Mouse (Mus musculus): ENCODE results near the gene Sufu.

Gene Sufu

DNA sequence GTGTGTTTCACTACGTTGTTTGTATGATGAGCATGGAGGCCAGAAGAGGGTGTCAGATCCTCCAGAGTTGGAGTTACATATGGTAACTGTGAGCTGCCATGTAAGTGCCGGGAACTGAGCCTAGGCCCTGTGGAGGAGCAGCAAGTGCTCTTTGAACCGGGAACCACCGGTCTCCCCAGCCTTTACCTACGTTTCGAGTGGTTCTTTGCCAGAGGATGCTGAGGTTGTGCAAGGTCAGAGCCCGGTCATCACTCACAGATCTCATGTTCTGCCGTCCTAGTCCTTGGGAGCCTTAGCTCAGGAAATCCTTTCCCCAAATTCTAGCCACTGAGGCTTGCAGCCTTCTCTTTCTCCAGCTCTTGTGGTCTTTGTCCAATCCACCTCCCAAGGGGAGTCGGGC lies 37.5 kb downstream of the Sufu start:
- no peak for DNase-seq

GRCm38 (mm10) chr19:46434591-46434990 lies 37.9 kb downstream of the Sufu start:
- DNase-seq: no peak

DNA sequence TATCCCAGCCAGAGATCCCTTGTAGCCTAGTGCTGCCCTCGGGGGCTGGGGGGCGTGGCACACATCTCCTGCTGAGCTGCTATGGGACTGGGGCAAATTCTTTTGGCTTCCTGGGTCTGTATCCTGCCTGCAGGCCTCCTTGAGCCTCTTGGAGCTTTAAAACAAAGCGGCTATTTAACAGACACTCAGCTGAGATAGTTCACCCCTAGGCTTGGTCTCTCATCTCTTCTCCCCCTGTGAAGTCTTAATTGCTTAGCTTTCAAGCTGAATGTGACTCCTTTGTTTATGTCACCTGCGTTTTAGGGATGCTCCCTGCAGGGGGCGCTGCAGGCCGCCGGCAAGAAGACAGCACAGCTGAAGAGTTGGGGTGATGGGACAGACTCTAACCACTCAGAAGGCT lies 38.8 kb downstream of the Sufu start:
- DNase-seq: peak; percentile 55

DNA sequence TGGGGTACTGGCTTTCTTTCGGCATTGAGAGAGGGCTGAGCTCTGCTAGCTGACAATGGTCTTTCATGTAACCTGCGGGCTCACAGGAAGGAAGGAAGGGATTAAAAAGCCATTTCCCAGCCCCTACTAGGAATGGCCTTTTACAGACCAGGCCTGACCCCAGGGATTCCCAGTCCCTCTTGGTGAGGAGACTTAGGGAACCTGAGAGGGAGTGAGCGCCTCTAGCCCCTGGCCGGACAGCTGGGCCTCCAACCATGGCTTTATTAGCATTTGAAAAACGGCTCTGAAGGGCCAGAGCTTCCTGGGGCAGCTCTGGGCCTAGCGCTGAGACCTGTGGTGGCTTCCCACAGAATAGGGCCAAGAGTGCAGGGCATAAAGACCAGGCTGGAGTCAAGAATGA lies 46.8 kb downstream of the Sufu start:
- DNase-seq: no peak

DNA sequence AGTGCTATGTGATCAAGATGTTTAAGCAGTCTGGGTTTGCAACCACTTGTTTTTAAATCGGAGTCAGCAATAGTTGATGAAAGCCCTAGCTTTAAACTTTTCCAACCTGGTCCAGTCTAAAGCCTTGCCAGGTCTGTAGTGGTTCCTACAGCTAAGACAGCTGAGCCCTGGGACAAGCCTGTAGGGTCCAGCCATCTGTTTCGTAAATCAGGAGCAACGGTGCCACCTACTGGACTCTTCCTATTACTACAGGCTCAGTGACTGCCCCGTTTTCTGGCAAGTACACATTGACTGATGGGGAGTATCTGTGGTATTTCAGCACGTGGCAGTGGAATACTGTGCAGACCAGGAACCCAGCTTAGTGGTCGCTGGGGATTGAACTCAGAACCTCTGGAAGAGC lies 47.5 kb downstream of the Sufu start:
- DNase-seq: peak; percentile 79

DNA sequence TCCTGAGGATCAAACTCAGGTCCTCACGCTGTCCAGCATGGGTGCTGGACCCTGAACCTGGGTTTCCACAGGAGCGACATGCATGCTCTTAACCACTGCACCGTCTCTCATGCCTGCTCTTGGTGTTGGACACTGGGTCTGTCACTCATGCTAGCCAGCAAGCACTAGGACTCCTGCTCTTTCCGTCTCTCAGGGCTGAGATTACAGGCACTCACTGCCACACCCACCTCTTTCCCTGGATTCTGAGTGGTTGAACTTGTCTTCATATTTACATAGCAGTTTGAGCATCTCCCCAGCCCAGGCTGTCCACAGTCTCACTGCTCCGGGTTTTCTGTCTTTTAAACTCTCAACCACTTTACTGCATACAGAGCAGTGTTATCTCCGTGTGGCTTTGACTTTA lies 48.9 kb downstream of the Sufu start:
- DNase-seq: no peak

GRCm38 (mm10) chr19:46446436-46447020 lies 49.8 kb downstream of the Sufu start:
- DNase-seq: no peak

- DNase-seq: no peak
These were observed 50.4 kb downstream of the Sufu start for GRCm38 (mm10) chr19:46447110-46447509.

GRCm38 (mm10) chr19:46447911-46448310 lies 51.2 kb downstream of the Sufu start:
- DNase-seq: no peak

DNA sequence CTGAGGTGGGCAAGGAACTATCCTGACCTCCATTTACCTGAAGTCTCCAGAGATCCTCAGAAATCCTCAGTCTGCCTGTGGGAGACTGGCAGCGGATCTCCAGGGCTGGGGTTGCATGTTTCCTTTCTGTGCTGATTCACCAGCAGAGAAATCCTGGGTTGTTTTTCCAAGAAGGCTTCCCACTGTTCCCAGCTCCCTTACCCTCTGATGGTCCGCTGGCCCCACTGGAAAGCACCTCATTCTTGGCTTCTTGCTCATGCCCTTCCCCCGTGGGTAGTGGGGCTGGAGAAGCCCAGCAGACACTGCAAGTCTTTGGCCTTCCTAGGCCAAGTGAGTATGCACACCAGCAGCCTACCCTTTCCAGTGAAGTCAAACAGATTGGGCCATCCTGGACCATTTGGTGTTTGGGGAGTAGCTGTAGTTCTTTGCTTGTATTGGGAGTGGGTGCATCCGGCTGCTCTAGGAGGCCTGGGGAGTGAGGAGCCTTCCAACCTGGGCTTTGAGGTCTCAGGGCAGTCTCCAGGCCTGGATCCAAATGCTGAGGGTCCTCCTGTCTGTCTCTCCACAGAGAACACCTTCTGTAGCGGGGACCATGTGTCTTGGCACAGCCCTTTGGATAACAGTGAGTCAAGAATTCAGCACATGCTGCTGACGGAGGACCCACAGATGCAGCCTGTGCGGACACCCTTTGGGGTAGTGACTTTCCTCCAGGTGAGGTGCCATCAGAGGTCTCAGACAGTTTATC lies 52.7 kb downstream of the Sufu start:
- DNase-seq: no peak

DNA sequence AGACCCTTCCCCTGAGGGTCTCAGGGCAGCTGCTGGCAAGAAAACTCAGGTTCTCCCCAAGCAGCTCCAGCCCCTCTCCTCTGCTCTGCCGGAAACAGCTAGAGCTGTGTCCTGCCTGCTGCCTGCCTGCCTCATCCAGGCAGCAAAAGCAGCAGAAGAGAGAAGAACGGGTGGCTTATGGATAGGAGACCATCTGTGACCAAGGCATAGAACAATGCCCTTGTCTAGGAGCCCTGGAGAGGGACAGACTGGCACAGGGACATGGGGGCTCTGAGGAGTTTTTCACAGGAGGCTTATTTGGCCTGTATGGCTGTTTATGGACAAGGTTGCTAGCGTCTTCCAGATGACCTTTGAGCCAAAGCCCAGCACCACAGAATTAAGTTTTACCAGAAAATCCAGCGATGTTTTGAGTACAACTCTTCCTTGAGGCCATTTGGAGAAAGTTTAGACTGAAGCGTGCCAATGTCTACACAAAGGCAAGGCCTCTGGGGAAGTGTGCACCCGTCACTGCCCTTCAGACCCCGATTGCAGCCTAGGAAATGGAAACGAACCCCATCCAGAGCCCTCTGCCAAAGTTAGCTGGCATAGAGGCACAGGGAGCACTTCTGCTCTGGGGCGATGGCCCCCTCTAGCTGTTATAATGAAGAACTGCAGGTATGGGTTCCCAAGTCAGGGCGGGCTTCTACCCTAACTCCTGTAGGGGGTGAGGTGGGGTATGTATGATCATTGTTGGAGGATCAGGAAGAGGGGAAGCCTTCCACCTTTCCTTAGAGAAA lies 55.5 kb downstream of the Sufu start:
- peak; percentile 62 for DNase-seq

DNA sequence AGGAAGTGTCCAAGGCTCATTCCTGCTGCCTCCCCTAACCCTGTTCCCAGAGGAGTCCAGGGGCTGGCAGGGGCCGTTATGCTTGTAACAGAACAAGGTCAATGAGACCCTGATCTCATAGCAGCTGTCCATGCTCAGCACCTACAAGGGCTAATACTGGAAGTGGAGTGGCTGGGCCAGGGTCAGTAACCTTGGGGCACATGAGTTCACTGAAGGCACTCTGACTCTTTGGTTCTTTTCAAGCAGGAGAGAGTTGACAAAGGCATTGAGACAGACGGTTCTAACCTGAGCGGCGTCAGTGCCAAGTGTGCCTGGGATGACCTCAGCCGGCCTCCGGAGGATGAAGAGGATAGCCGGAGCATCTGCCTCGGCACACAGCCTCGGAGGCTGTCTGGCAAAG lies 56.2 kb downstream of the Sufu start:
- DNase-seq: no peak

GRCm38 (mm10) chr19:46454126-46454880 lies 57.6 kb downstream of the Sufu start:
- DNase-seq: peak; percentile 44

- DNase-seq: peak; percentile 46
These were observed 58.3 kb downstream of the Sufu start for GRCm38 (mm10) chr19:46455032-46455431.

- DNase-seq: no peak
These were observed 58.9 kb downstream of the Sufu start for GRCm38 (mm10) chr19:46455556-46455955.

GRCm38 (mm10) chr19:46456018-46456735 lies 59.5 kb downstream of the Sufu start:
- no peak for DNase-seq

- DNase-seq: no peak
These were observed 61.1 kb downstream of the Sufu start for GRCm38 (mm10) chr19:46457798-46458197.

- no peak for DNase-seq
These were observed 62.6 kb downstream of the Sufu start for GRCm38 (mm10) chr19:46459256-46459655.

- DNase-seq: no peak
These were observed 63.2 kb downstream of the Sufu start for GRCm38 (mm10) chr19:46459889-46460288.

- DNase-seq: no peak
These were observed 65.9 kb downstream of the Sufu start for GRCm38 (mm10) chr19:46462574-46462973.

GRCm38 (mm10) chr19:46463446-46463845 lies 66.8 kb downstream of the Sufu start:
- no peak for DNase-seq

- DNase-seq: peak; percentile 57
These were observed 69.5 kb downstream of the Sufu start for GRCm38 (mm10) chr19:46466160-46466559.

All from thymus, postnatal 4 days (tissue).